In the genomic region with DNA sequence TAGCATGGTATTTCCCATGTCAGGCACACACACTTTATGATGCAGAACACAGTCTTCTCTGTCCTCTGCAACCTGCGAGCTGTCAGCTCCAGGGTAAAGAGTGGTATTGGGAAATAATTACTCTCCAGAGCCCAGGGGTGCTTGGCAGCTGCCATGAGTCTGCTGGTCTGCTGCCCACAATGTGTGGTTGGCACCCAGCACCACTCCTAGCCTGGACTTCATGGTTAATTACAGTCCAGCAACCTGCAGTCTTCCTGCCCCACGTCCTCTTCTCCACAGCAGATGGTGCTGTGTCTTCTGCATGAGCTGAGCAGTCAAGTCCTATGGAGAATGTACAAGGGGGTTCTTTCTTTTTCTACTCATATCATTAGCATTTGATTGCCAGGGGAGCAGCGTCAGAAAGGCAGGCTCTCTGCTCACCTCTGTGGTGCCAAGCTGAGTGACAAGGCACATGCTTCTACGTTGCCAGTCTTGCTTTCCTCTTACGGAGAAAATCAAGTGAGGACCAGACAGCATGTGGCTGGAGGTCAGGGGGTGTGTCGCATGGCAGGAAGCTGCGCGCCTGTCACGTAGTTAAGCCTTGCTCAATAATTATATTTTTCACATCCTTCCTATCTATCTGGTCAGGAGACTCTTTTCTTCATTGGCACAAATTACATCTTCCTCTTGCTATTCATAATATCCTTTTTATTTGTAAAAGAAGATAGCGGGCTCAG, we compare ENCODE assay signal across 8 mouse cellular contexts.
DNase-seq lines count a peak whose midpoint lies in the region; ATAC-seq lines count a peak whose summit lies in the region.
"Had no signal": no experiment of that assay in that cellular context is flagged by ENCODE, and none has a peak within 500 bp of the region (broad histone marks: within the 10 kb centered on the region; RNA-seq: fewer than 3 reads in every experiment).

No protein-coding gene starts in this region.

- peak; percentile 83 for DNase-seq in left cerebral cortex, postnatal 4 days
- DNase-seq in left cerebral cortex, adult 11 months (ENCODE audit: low spot score) = no peak
- DNase-seq in adrenal gland, postnatal 25 days = peak; percentile 32
- peak; percentile 84 to 89 for DNase-seq in cerebellum, postnatal 10 days
- DNase-seq in lung, postnatal 10 days = no peak
- DNase-seq in thymus, postnatal 0 days (ENCODE audit: low spot score) = no peak
- DNase-seq: liver, embryonic 13.5 days had no signal

- intact Hi-C loops in left cerebral cortex, postnatal 4 days (cut with DNase I) = no loop called here

- ATAC-seq in megakaryocyte, adult 5-6 weeks (ENCODE audit: poor library complexity, severe bottlenecking) = 0 out of 2 replicates have a peak, but pooled peaks have one; percentile 40

Comparison
In these comparisons a context has a peak if more than half of its experiments do, and no peak if none do; other contexts are left out.
1. DNase-seq: peak in left cerebral cortex, postnatal 4 days (single experiment), adrenal gland, postnatal 25 days (single experiment) and cerebellum, postnatal 10 days (2 of 2); none in left cerebral cortex, adult 11 months (single experiment), lung, postnatal 10 days (single experiment) and thymus, postnatal 0 days (single experiment).